Mouse (Mus musculus): Measurements from ENCODE around the gene A630095N17Rik. TPM values are rescaled to one million over a fixed set of nuclear protein-coding genes. Genes with fewer than 3 reads are reported as not detected.

Gene A630095N17Rik
- total and polyA plus RNA-seq, 2 experiments from 2014 or later, result not detected

GRCm38 (mm10) chr1:75187126-75187525 lies 44.8 kb downstream of the A630095N17Rik start:
- H3K4me3 ChIP-seq (ENCODE audit: low read depth, low read length), result no peak overlapping the region
- no peak overlapping the region for H3K27ac ChIP-seq (ENCODE audit: low read depth)
- peaks cover 59% of the 10 kb centered on the region for H3K36me3 ChIP-seq (replicated peaks; ENCODE audit: control insufficient read depth, insufficient read depth, low read length)
- peaks cover 8% of the 10 kb centered on the region for H3K4me1 ChIP-seq (ENCODE audit: control insufficient read depth, insufficient read depth)
- no peaks in the 10 kb centered on the region for H3K9me3 ChIP-seq (replicated peaks; ENCODE audit: control insufficient read depth, low read length)
- no peaks in the 10 kb centered on the region for H3K27me3 ChIP-seq (ENCODE audit: control insufficient read depth, insufficient read depth, low read length)
- TF ChIP-seq EP300 (IDR thresholded peaks at IDR 0.05; ENCODE audit: low read depth), result no peak
- TF ChIP-seq CTCF (IDR thresholded peaks at IDR 0.05; ENCODE audit: low read depth), result no peak
- H3K4me2 ChIP-seq (ENCODE audit: low read depth, low read length), result no peak overlapping the region
- DNase-seq (ENCODE audit: low spot score), result no peak
- no peak overlapping the region for H3K9ac ChIP-seq (replicated peaks; ENCODE audit: low read depth, low read length)
- ATAC-seq (ENCODE audit: insufficient read depth, low read depth), result no peak

GRCm38 (mm10) chr1:75185495-75185894 lies 46.4 kb downstream of the A630095N17Rik start:
- H3K36me3 ChIP-seq (replicated peaks; ENCODE audit: control insufficient read depth, insufficient read depth, low read length), result peaks cover 67% of the 10 kb centered on the region
- WGBS, result 93% methylated on average over 11 of the region's 11 CpGs
- H3K4me2 ChIP-seq (ENCODE audit: low read depth, low read length), result no peak overlapping the region
- H3K27me3 ChIP-seq (ENCODE audit: control insufficient read depth, insufficient read depth, low read length), result no peaks in the 10 kb centered on the region
- no peaks in the 10 kb centered on the region for H3K4me1 ChIP-seq (ENCODE audit: control insufficient read depth, insufficient read depth)
- no peak overlapping the region for H3K4me3 ChIP-seq (ENCODE audit: low read depth, low read length)
- ATAC-seq (ENCODE audit: insufficient read depth, low read depth), result no peak
- H3K27ac ChIP-seq (ENCODE audit: low read depth), result no peak overlapping the region
- H3K9ac ChIP-seq (replicated peaks; ENCODE audit: low read depth, low read length), result no peak overlapping the region
- no peak for DNase-seq (ENCODE audit: low spot score)
- H3K9me3 ChIP-seq (replicated peaks; ENCODE audit: control insufficient read depth, low read length), result no peaks in the 10 kb centered on the region
- TF ChIP-seq EP300 (IDR thresholded peaks at IDR 0.05; ENCODE audit: low read depth) (no peak), CTCF (IDR thresholded peaks at IDR 0.05; ENCODE audit: low read depth) (no peak)

- Histone ChIP-seq H3K4me2 (ENCODE audit: low read depth, low read length) (no peak overlapping the region), H3K9ac (replicated peaks; ENCODE audit: low read depth, low read length) (no peak overlapping the region), H3K36me3 (replicated peaks; ENCODE audit: control insufficient read depth, insufficient read depth, low read length) (peaks cover 61% of the 10 kb centered on the region), H3K4me1 (ENCODE audit: control insufficient read depth, insufficient read depth) (peaks cover 9% of the 10 kb centered on the region; the same call in 1 of the 2 replicates), H3K27ac (ENCODE audit: low read depth) (no peak overlapping the region), H3K4me3 (ENCODE audit: low read depth, low read length) (no peak overlapping the region), H3K9me3 (replicated peaks; ENCODE audit: control insufficient read depth, low read length) (no peaks in the 10 kb centered on the region), H3K27me3 (ENCODE audit: control insufficient read depth, insufficient read depth, low read length) (no peaks in the 10 kb centered on the region)
- ATAC-seq (ENCODE audit: insufficient read depth, low read depth), result no peak
- WGBS, result 78% methylated on average over 4 of the region's 4 CpGs
- TF ChIP-seq EP300 (IDR thresholded peaks at IDR 0.05; ENCODE audit: low read depth) (no peak), CTCF (IDR thresholded peaks at IDR 0.05; ENCODE audit: low read depth) (no peak; the same call in 1 of the 2 replicates)
- no peak for DNase-seq (ENCODE audit: low spot score)
Measured at GRCm38 (mm10) chr1:75182160-75182559, 49.7 kb downstream of the A630095N17Rik start.

GRCm38 (mm10) chr1:75181377-75181870 lies 50.5 kb downstream of the A630095N17Rik start:
- H3K4me3 ChIP-seq (ENCODE audit: low read depth, low read length), result no peak overlapping the region
- no peak overlapping the region for H3K4me2 ChIP-seq (ENCODE audit: low read depth, low read length)
- H3K36me3 ChIP-seq (replicated peaks; ENCODE audit: control insufficient read depth, insufficient read depth, low read length), result peaks cover 55% of the 10 kb centered on the region
- no peak overlapping the region for H3K9ac ChIP-seq (replicated peaks; ENCODE audit: low read depth, low read length)
- H3K9me3 ChIP-seq (replicated peaks; ENCODE audit: control insufficient read depth, low read length), result no peaks in the 10 kb centered on the region
- H3K27me3 ChIP-seq (ENCODE audit: control insufficient read depth, insufficient read depth, low read length), result no peaks in the 10 kb centered on the region
- ATAC-seq (ENCODE audit: insufficient read depth, low read depth), result no peak
- WGBS, result 80% methylated on average over 4 of the region's 4 CpGs
- H3K27ac ChIP-seq (ENCODE audit: low read depth), result no peak overlapping the region
- peaks cover 9% of the 10 kb centered on the region; the same call in 1 of the 2 replicates for H3K4me1 ChIP-seq (ENCODE audit: control insufficient read depth, insufficient read depth)
- DNase-seq (ENCODE audit: low spot score), result no peak
- TF ChIP-seq CTCF (IDR thresholded peaks at IDR 0.05; ENCODE audit: low read depth) (no peak), EP300 (IDR thresholded peaks at IDR 0.05; ENCODE audit: low read depth) (no peak)

- peaks cover 9% of the 10 kb centered on the region; the same call in 1 of the 2 replicates for H3K4me1 ChIP-seq (ENCODE audit: control insufficient read depth, insufficient read depth)
- H3K4me3 ChIP-seq (ENCODE audit: low read depth, low read length), result no peak overlapping the region
- ATAC-seq (ENCODE audit: insufficient read depth, low read depth), result no peak
- H3K4me2 ChIP-seq (ENCODE audit: low read depth, low read length), result peak overlapping the region; percentile 90
- WGBS, result 38% methylated on average over 6 of the region's 7 CpGs
- no peaks in the 10 kb centered on the region for H3K9me3 ChIP-seq (replicated peaks; ENCODE audit: control insufficient read depth, low read length)
- H3K9ac ChIP-seq (replicated peaks; ENCODE audit: low read depth, low read length), result no peak overlapping the region
- TF ChIP-seq CTCF (IDR thresholded peaks at IDR 0.05; ENCODE audit: low read depth) (no peak), EP300 (IDR thresholded peaks at IDR 0.05; ENCODE audit: low read depth) (no peak)
- peaks cover 50% of the 10 kb centered on the region for H3K36me3 ChIP-seq (replicated peaks; ENCODE audit: control insufficient read depth, insufficient read depth, low read length)
- no peak overlapping the region for H3K27ac ChIP-seq (ENCODE audit: low read depth)
- DNase-seq (ENCODE audit: low spot score), result no peak
- H3K27me3 ChIP-seq (ENCODE audit: control insufficient read depth, insufficient read depth, low read length), result no peaks in the 10 kb centered on the region
Measured at GRCm38 (mm10) chr1:75180741-75181140, 51.2 kb downstream of the A630095N17Rik start.

- no peaks in the 10 kb centered on the region for H3K27me3 ChIP-seq (ENCODE audit: control insufficient read depth, insufficient read depth, low read length)
- under 1% methylated on average over 31 of the region's 31 CpGs for WGBS
- peaks cover 9% of the 10 kb centered on the region; the same call in 1 of the 2 replicates for H3K4me1 ChIP-seq (ENCODE audit: control insufficient read depth, insufficient read depth)
- peak within 1 kb of the TSS; percentile 55 for H3K4me3 ChIP-seq (ENCODE audit: low read depth, low read length)
- H3K36me3 ChIP-seq (replicated peaks; ENCODE audit: control insufficient read depth, insufficient read depth, low read length), result peaks cover 50% of the 10 kb centered on the region
- ATAC-seq (ENCODE audit: insufficient read depth, low read depth), result peak; percentile 92
- H3K4me2 ChIP-seq (ENCODE audit: low read depth, low read length), result peak within 1 kb of the TSS; percentile 90
- peak; percentile 91 for DNase-seq (ENCODE audit: low spot score)
- 0 out of 2 replicates have a peak within 1 kb of the TSS, but pooled peaks have one; percentile 8 for H3K27ac ChIP-seq (ENCODE audit: low read depth)
- peak within 1 kb of the TSS; percentile 27 for H3K9ac ChIP-seq (replicated peaks; ENCODE audit: low read depth, low read length)
- TF ChIP-seq EP300 (IDR thresholded peaks at IDR 0.05; ENCODE audit: low read depth) (0 out of 2 replicates have a peak, but pooled peaks have one; percentile 37), CTCF (IDR thresholded peaks at IDR 0.05; ENCODE audit: low read depth) (no peak)
- H3K9me3 ChIP-seq (replicated peaks; ENCODE audit: control insufficient read depth, low read length), result no peaks in the 10 kb centered on the region
Measured at GRCm38 (mm10) chr1:75180105-75180590, 51.8 kb downstream of the A630095N17Rik start, which contains the start of gene Abcb6. Abcb6 (minus strand) TSS chr1:75180392.

Data from heart, postnatal 0 days (tissue).